16 mouse cellular contexts compared by ENCODE assay signal in genomic region chr2:145401996-145402395, GRCm38 (mm10).
"Had no signal": no experiment of that assay in that cellular context is flagged by ENCODE, and none has a peak within 500 bp of the region (broad histone marks: within the 10 kb centered on the region; RNA-seq: fewer than 3 reads in every experiment).

No protein-coding gene starts in this region.

- H3K9me3 ChIP-seq: midbrain, embryonic 12.5 days; neural tube, embryonic 13.5 days; neural tube, embryonic 15.5 days had no signal

- H3K4me3 ChIP-seq: midbrain, embryonic 12.5 days; myocyte; neural tube, embryonic 13.5 days; neural tube, embryonic 15.5 days had no signal

- H3K27me3 ChIP-seq: midbrain, embryonic 12.5 days; neural tube, embryonic 13.5 days; neural tube, embryonic 15.5 days had no signal

- H3K9ac ChIP-seq: lung, embryonic 14.5 days; midbrain, embryonic 12.5 days; neural tube, embryonic 13.5 days; neural tube, embryonic 15.5 days had no signal

- ATAC-seq: midbrain, embryonic 16.5 days had no signal

- H3K4me2 ChIP-seq: lung, embryonic 14.5 days; midbrain, embryonic 12.5 days; neural tube, embryonic 13.5 days; neural tube, embryonic 15.5 days had no signal

- H3K36me3 ChIP-seq: midbrain, embryonic 12.5 days; neural tube, embryonic 13.5 days; neural tube, embryonic 15.5 days had no signal

- H3K27ac ChIP-seq: midbrain, embryonic 12.5 days; neural tube, embryonic 13.5 days; neural tube, embryonic 15.5 days had no signal

- DNase-seq: lung, adult 18-20 months; lung, embryonic 14.5 days; lung, postnatal 10 days; lung, postnatal 4 days; right cerebral cortex, adult 18-20 months; right cerebral cortex, postnatal 25 days; right cerebral cortex, postnatal 4 days; spleen, adult 18-20 months; thymus, adult 18-20 months; thymus, postnatal 14 days; thymus, postnatal 36 days had no signal
